Mouse (Mus musculus) kidney, adult 2 months (tissue): Measurements from ENCODE around the gene D10Wsu102e.

ENCODE experiments used
- CTCF ChIP-seq: fragments of 200-500 bp; conservative IDR thresholded peaks from 2 replicates; pipeline ENCODE4 v1.5.1; 2011; ENCODE audit warnings: low read depth, mild to moderate bottlenecking, control low read depth, low read length, moderate library complexity, mixed read lengths; ENCODE audit not compliant: insufficient read depth, insufficient read length
- POLR2A ChIP-seq: fragments of 200-500 bp; IDR thresholded peaks from one replicate; pipeline ENCODE4 v1.6.1; 2011; ENCODE audit warnings: low read depth, low read length, control low read depth

DNA sequence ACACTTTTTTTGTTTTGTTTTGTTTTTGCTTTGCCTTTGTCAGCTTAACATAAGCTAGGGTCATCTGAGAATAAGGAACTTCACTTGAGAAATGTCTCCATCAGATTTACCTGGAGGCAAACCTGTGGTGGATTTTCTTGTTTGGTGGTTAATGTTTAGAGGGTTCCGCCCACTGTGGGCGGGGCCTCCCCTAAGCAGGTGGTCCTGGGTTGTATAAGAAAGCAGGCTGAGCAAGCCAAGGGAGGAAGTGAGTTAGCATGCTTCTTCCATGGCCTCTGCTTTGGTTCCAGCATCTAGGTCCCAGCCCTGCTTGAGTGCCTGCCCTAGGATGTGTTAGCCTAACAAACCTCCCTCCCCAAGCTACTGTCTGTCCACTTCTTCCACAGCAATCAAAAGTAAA lies 18.8 kb upstream of the D10Wsu102e start:
- TF ChIP-seq CTCF: no peak
- no peak for TF ChIP-seq POLR2A
